Mouse (Mus musculus) kidney, postnatal 0 days (tissue): ENCODE data around the gene Cadm2. TPM values are rescaled to one million over a fixed set of nuclear protein-coding genes. Genes with fewer than 3 reads are reported as not detected.

Experiments
- ATAC-seq: fragments of 200-750 bp; cut with Nextera tagmentation; replicated peaks from 2 replicates; pipeline ENCODE4 v1.8.0; 2017; ENCODE audit warnings: low read depth, moderate number of reproducible peaks, moderate TSS enrichment, moderate library complexity; ENCODE audit not compliant: low FRiP score
- DNase-seq: peaks from one replicate; pipeline ENCODE4 v3.0.0-alpha.2; 2016; ENCODE audit warnings: low spot score
- H3K27ac ChIP-seq: fragments of 300-500 bp; sonication (generic); 2 replicates; pipeline ENCODE4 v1.5.1; 2014; ENCODE audit warnings: mild to moderate bottlenecking
- H3K27me3 ChIP-seq: fragments of 300-500 bp; sonication (generic); 2 replicates; pipeline ENCODE4 v1.6.1; 2014; ENCODE audit warnings: low read length, mixed read lengths; ENCODE audit not compliant: insufficient read depth
- H3K36me3 ChIP-seq: fragments of 300-500 bp; sonication (generic); 2 replicates; pipeline ENCODE4 v1.6.1; 2014; ENCODE audit warnings: low read length, mixed read lengths; ENCODE audit not compliant: insufficient read depth
- H3K4me1 ChIP-seq: fragments of 300-500 bp; sonication (generic); replicated peaks from 2 replicates; pipeline ENCODE4 v1.6.1; 2014; ENCODE audit warnings: antibody characterized with exemption, low read length, mixed read lengths; ENCODE audit not compliant: insufficient read depth
- H3K4me2 ChIP-seq: fragments of 300-500 bp; sonication (generic); 2 replicates; pipeline ENCODE4 v1.6.1; 2014; ENCODE audit warnings: mild to moderate bottlenecking, low read length, moderate library complexity, mixed read lengths
- H3K4me3 ChIP-seq: fragments of 300-500 bp; sonication (generic); replicated peaks from 2 replicates; pipeline ENCODE4 v1.5.1; 2014; ENCODE audit warnings: low read depth, low read length
- H3K9ac ChIP-seq: fragments of 300-500 bp; sonication (generic); 2 replicates; pipeline ENCODE4 v1.6.1; 2014; ENCODE audit warnings: low read depth, low read length
- H3K9me3 ChIP-seq: fragments of 300-500 bp; sonication (generic); replicated peaks from 2 replicates; pipeline ENCODE4 v1.6.1; 2016; ENCODE audit warnings: low read length, inconsistent platforms, mixed read lengths
- CTCF ChIP-seq: IDR thresholded peaks from 2 replicates; pipeline ENCODE4 v1.5.1; 2016; ENCODE audit warnings: antibody characterized with exemption, low read depth, mild to moderate bottlenecking, moderate library complexity
- WGBS: fragments of 180-500 bp; shearing (Covaris S2); extraction: QIAGEN DNeasy Blood & Tissue Kit; methylation state at CpG from one replicate; pipeline ENCODE4 v1.1.7; 2014; 5-methylcytosine and 5-hydroxymethylcytosine counted together
- polyA plus RNA-seq: library from polyadenylated mRNA; unstranded; fragments of >200 nt; fragmentation: Nextera tagmentation; extraction: Ambion mirVana; gene quantifications from 2 replicates; pipeline ENCODE4 v1.2.1, GENCODE M21; 2015

Cadm2 gene
- polyA plus RNA-seq, 1 experiment from 2014 or later, result 0.11 TPM

DNA sequence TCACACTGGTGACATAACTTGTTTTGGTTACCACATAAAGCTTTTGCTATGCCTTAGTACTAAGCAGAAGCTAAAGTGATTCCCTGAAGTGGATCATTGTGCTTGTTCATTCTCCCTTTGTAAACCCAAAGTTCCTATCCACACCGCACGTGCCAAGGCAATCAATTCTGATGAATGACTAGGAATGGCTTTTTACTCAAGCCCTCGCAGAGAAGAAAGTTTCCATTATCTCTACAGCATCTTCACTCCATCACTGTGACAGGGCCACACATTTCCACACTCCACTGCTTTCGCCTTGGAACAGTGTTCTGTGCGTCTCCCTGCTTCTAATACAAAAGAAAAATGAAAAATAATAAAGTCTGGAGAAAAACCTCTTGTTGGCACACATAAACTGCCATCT, 276.5 kb downstream of the Cadm2 start:
- ATAC-seq, result no peak
- no peak overlapping the region for H3K9ac ChIP-seq
- DNase-seq, result no peak
- no peaks in the 10 kb centered on the region for H3K27me3 ChIP-seq
- no peaks in the 10 kb centered on the region for H3K4me1 ChIP-seq
- TF ChIP-seq CTCF, result no peak
- H3K4me3 ChIP-seq, result no peak overlapping the region
- no peaks in the 10 kb centered on the region for H3K36me3 ChIP-seq
- no peak overlapping the region for H3K4me2 ChIP-seq
- WGBS, result 41% methylated on average over 5 of the region's 5 CpGs
- no peak overlapping the region for H3K27ac ChIP-seq
- no peaks in the 10 kb centered on the region for H3K9me3 ChIP-seq

DNA sequence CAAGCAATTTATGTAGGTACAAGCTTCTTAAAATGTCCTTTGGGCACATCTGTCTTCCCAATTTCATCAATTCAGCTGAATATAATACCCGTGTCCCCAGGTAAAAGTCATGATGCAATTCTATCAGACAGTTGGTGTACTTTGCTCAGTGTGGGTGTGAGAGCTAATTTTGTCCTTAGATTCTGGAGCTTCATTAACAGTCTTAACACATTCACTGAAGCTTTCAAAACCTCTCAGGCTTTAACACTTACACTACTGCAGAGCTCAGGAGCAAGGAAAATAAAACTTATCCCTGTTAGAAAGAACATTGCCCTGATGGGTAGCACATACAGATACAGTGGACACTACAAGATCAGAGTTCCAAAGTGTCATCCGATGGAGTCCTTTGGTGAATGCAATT, 309.7 kb downstream of the Cadm2 start:
- Histone ChIP-seq H3K27me3 (no peaks in the 10 kb centered on the region), H3K4me3 (no peak overlapping the region), H3K4me1 (no peaks in the 10 kb centered on the region), H3K9me3 (no peaks in the 10 kb centered on the region), H3K9ac (no peak overlapping the region), H3K36me3 (no peaks in the 10 kb centered on the region), H3K27ac (no peak overlapping the region), H3K4me2 (no peak overlapping the region)
- TF ChIP-seq CTCF, result no peak
- DNase-seq (no peak), ATAC-seq (no peak)
- 81% methylated on average over 2 of the region's 2 CpGs for WGBS

DNA sequence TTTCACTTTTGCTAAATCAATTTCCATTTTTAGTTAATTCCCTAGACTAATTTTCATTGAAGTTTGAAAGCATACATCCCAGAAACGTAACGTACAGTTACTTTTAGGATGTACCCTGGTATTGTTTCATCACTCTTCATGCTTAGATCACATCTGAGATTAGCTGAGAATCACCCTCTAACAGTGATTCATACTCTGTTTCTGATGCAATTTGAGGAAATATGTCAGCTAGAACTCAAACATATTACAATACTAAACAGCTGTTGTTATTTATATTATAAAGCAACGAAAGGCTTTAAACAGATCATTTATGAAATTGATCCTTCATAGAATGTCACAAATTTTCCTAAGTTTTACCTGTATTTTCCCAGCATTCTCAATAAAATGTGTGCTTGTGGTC, 336.0 kb downstream of the Cadm2 start:
- TF ChIP-seq CTCF, result no peak
- Histone ChIP-seq H3K36me3 (no peaks in the 10 kb centered on the region), H3K4me3 (no peak overlapping the region), H3K9ac (no peak overlapping the region), H3K4me2 (no peak overlapping the region), H3K9me3 (no peaks in the 10 kb centered on the region), H3K27me3 (no peaks in the 10 kb centered on the region), H3K27ac (no peak overlapping the region), H3K4me1 (no peaks in the 10 kb centered on the region)
- 86% methylated on average over 3 of the region's 3 CpGs for WGBS
- DNase-seq (no peak), ATAC-seq (no peak)

- 85% methylated on average over 5 of the region's 5 CpGs for WGBS
- TF ChIP-seq CTCF, result no peak
- ATAC-seq, result no peak
- Histone ChIP-seq H3K4me2 (no peak overlapping the region), H3K4me3 (no peak overlapping the region), H3K27me3 (no peaks in the 10 kb centered on the region), H3K27ac (no peak overlapping the region), H3K9ac (no peak overlapping the region), H3K4me1 (no peaks in the 10 kb centered on the region), H3K9me3 (no peaks in the 10 kb centered on the region), H3K36me3 (no peaks in the 10 kb centered on the region)
- DNase-seq, result no peak
Measured at GRCm38 (mm10) chr16:67243598-67243997, 377.1 kb downstream of the Cadm2 start.

DNA sequence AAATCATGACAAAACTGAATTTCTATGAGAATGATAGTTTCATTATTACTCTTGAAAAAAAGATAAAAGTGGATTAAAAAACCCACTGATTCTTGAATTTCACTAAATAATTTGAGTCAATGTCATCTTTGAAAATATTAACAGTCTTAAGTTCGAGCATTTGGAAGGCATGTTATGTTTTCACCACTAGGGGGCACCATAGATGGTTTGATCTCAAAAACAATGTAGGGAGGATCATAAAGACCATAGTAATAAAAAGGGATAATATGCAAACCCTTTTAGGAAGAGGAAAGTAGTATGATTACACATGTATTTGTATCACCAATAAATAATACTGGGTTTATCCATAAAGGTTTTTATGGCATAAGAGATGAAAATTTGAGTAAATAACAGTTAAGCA, 385.8 kb downstream of the Cadm2 start:
- H3K9me3 ChIP-seq, result no peaks in the 10 kb centered on the region
- no peak overlapping the region for H3K4me2 ChIP-seq
- H3K4me3 ChIP-seq, result no peak overlapping the region
- no peaks in the 10 kb centered on the region for H3K27me3 ChIP-seq
- WGBS, result 7% methylated on average over 1 of the region's 1 CpGs
- H3K4me1 ChIP-seq, result no peaks in the 10 kb centered on the region
- ATAC-seq, result no peak
- no peak overlapping the region for H3K9ac ChIP-seq
- TF ChIP-seq CTCF, result peak; percentile 73
- no peaks in the 10 kb centered on the region for H3K36me3 ChIP-seq
- no peak overlapping the region for H3K27ac ChIP-seq
- DNase-seq, result peak; percentile 24

DNA sequence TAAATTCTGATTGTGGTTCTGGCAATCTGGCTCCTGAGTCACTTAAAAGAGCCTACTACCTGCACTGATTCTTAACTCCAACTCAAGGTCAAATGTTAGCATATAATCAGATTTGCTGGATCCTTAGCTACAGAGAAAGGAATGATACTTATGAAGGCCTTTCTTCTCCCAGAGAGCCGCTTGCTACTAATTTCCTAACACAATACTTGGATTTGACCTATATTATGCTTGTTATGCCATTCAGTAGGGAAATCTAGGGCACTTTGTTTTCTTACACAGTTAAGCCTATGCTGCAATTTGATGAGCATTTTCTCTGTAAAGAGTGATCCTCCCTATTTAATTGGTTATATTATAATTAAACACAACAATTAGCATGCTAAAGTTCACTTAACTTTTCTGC, 394.0 kb downstream of the Cadm2 start:
- Histone ChIP-seq H3K27me3 (no peaks in the 10 kb centered on the region), H3K36me3 (no peaks in the 10 kb centered on the region), H3K9me3 (no peaks in the 10 kb centered on the region), H3K27ac (no peak overlapping the region), H3K4me1 (no peaks in the 10 kb centered on the region), H3K9ac (no peak overlapping the region), H3K4me3 (no peak overlapping the region), H3K4me2 (no peak overlapping the region)
- no peak for DNase-seq
- no peak for TF ChIP-seq CTCF
- 86% methylated on average over 1 of the region's 1 CpGs for WGBS
- ATAC-seq, result no peak

GRCm38 (mm10) chr16:67203329-67203728, 417.4 kb downstream of the Cadm2 start:
- H3K36me3 ChIP-seq, result no peaks in the 10 kb centered on the region
- H3K4me2 ChIP-seq, result no peak overlapping the region
- ATAC-seq (no peak), DNase-seq (no peak)
- TF ChIP-seq CTCF, result no peak
- no peak overlapping the region for H3K27ac ChIP-seq
- H3K4me1 ChIP-seq, result no peaks in the 10 kb centered on the region
- H3K9ac ChIP-seq, result no peak overlapping the region
- no peaks in the 10 kb centered on the region for H3K9me3 ChIP-seq
- no peak overlapping the region for H3K4me3 ChIP-seq
- no peaks in the 10 kb centered on the region for H3K27me3 ChIP-seq
